Mouse (Mus musculus) cerebellum, postnatal 10 days (tissue): ENCODE data around the gene Gpr137.
A peak's percentile ranks its signal among the peaks of the same experiment; 100 is the strongest.

Experiments used
- DNase-seq, 2 experiments: peaks; one replicate each; pipeline ENCODE4 v3.0.0; 2021; ENCODE audit warnings: mixed read lengths in 2 of 2

Gpr137 gene

DNA sequence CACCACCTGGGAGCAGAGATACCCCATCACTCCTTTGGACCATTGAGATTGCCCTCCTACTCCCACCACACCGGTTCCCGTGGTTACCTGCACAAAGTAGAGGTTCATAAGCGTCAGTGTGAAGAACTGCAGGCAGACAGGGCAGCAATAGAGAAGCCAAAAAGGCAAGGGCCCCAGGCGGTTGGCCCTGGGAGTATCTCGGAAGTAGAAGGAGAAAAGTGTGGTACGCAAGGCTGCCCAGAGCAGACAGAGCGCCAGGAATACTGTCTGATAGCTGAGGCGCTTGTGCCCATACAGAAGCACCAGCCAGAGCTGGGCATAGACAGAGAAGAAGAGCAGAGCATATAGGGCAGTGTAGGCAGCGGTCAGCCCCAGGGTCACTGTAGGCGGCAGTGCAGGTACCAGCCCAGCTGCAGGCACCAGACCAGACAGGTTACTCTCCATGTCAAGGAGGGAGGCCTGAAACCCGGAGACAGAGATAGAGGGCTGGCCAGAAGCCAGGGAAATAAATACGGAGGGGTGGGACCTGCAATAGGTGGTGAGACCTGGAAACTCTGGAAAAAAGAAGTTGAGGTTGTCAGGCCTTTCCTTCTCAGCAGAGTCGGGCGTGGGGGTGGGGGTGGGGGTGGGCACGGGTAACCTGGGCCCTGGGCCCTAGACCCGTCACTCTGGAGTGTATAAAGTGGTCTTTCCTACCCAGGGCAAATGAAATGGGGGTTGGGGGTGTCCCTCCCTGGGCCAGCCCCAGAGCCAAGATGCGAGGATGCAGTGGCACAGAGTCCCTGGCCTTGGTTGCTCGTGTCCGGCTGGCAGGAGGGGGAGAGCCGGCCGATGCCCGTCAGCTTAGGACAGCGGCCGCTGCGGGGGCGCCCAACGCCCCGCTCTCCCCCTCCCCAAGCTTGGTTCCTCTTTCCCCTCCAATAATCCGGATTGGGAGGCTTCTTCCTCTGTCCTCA lies 1.6 kb downstream of the Gpr137 start:
- peak; percentile 48 to 55 for DNase-seq

GRCm38 (mm10) chr19:6939106-6940002 lies 2.9 kb downstream of the Gpr137 start:
- DNase-seq, result peak; percentile 39 to 49

DNA sequence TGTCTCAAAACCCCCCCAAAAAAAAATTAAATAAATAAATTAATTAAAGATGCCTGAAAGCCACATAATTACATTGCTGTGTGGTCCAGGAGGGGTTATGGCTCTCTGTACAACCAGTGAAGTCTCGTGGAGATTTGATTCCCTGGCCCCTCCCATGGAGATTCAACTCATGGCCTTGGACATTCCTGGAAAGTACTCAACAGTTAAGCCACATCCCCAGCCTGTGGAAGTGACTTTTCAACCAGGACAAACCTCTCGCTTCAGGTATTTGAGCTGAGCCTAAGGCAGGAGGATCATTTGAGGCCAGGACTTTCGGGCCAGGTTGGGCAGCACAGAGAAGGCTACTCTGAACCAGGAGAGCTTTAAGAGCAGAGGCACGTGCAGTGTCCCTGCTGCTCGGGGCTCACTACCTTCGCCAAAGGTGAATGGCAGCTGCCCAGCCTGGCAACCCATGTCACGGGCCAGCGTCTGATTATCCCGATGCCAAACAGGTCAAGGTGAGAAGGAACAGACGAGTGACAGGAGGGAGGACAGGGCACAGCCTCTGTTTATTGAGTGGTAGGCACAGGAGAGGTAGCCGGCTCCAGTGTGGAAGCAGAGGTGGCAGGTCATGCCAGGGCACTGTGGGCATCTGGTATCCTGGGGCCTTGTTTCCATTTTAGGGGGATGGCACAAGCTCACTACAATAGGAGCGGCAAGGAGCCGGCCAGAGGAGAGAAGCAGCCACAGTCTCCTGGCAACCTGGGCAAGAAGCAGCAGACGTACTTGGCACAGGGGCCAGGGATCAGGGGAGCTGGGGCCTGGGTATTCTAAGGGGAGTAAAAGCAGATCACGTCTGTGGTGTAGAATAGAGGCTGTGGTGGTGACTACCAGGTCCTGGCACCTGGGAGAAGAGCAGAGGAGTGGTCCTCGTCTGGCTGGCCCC lies 4.5 kb downstream of the Gpr137 start:
- DNase-seq, result peak; percentile 78 to 79

DNA sequence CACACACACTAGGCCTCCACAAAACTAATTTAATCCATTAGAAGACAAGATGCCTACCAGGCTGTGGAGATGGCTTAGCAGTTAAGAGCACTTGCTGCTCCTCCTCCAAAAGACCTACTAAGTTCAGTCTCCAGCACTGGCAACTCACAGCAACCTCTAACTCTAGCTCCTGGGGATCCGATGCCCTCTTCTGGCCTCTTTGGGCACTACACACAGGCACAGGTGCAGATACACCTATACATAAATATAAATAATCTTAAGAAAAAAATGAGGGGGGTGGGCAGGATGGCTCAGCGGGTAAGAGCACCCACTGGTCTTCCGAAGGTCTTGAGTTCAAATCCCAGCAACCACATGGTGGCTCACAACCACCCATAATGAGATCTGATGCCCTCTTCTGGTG lies 6.0 kb downstream of the Gpr137 start:
- DNase-seq, result peak; percentile 59 to 64

GRCm38 (mm10) chr19:6934195-6934977 lies 7.9 kb downstream of the Gpr137 start, which contains the start of gene Kcnk4:
Gene Kcnk4, minus strand, starts transcription at chr19:6934515.
- peak; percentile 60 to 64 for DNase-seq

GRCm38 (mm10) chr19:6933436-6934194 lies 8.7 kb downstream of the Gpr137 start:
- peak; percentile 71 to 76 for DNase-seq

GRCm38 (mm10) chr19:6933102-6933435 lies 9.2 kb downstream of the Gpr137 start:
- no peak for DNase-seq

GRCm38 (mm10) chr19:6932018-6932417 lies 10.3 kb downstream of the Gpr137 start:
- DNase-seq, result no peak

- no peak for DNase-seq
Measured at GRCm38 (mm10) chr19:6931002-6931401, 11.3 kb downstream of the Gpr137 start.

GRCm38 (mm10) chr19:6928080-6928479 lies 14.2 kb downstream of the Gpr137 start:
- DNase-seq, result no peak

DNA sequence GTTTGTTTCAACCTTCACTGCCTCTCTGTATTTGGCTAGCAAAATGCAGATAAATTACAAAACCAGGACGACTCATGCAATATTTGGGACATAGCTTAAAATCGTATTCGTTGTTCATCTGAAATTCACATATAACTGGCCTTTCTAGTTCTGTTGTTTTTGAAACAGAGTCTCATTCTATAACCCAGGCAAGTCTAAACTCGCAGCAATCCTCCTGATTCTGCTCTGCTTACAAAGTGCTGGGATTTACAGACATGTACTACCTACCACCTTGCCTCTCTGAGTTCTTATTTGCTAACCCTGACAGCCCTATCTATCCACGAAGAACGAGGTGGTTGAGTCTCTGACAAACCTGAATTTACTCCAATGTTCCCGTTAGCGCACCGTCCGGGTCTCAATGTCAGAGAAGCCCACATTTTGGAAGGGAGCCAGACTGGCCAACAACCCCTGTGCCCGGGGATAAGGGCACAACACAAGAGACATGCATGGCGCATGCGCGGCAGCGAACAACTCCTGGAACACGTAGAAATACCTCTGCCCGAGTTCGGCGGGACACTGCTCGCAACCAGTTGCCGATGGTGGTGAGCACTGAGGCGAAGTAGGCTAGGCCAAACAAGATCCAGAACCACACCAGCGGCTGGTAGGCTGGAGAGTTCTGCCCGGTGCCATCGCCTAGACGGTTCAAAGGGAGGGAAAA lies 15.6 kb downstream of the Gpr137 start:
- peak in 1 of 2 experiments; percentile 40 for DNase-seq

GRCm38 (mm10) chr19:6925611-6926329 lies 16.5 kb downstream of the Gpr137 start:
- DNase-seq, result peak in 1 of 2 experiments; percentile 44

DNA sequence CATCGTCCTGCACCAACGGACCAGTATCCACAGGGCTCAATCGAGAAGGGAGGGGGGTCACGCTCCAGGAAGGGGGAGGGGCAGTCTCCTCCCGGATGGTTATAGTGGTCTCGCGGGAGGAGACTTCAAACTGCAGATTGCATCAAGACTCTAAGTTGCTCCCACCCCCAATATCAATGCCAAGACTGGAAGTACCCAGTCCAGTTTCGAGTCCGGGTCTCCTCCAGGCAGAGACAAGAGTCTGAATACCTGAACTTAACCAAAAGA lies 17.0 kb downstream of the Gpr137 start, which contains the start of gene Catsperz:
Gene Catsperz, minus strand, starts transcription at position 74 of the 267 bp plus-strand sequence.
- DNase-seq, result no peak

- peak; percentile 95 to 97 for DNase-seq
Measured at GRCm38 (mm10) chr19:6924461-6925306, 17.6 kb downstream of the Gpr137 start.

GRCm38 (mm10) chr19:6922901-6923735 lies 19.2 kb downstream of the Gpr137 start:
- no peak for DNase-seq

GRCm38 (mm10) chr19:6921647-6922567 lies 20.4 kb downstream of the Gpr137 start, which contains the start of gene Esrra:
Gene Esrra, minus strand, starts transcription at chr19:6921813.
- peak; percentile 100 for DNase-seq
